Mouse (Mus musculus): ENCODE measurements around the gene Hdac9. TPM values are rescaled to one million over a fixed set of nuclear protein-coding genes. Genes with fewer than 3 reads are reported as not detected.
A peak's percentile ranks its signal among the peaks of the same experiment; 100 is the strongest.

The Hdac9 gene
- polyA plus RNA-seq, 1 experiment from 2014 or later, result 5.3 TPM

GRCm38 (mm10) chr12:34660027-34660426 lies 256.9 kb downstream of the Hdac9 start:
- no peak for ATAC-seq (ENCODE audit: low FRiP score, low TSS enrichment)
- no peaks in the 10 kb centered on the region for H3K27me3 ChIP-seq (ENCODE audit: control insufficient read depth, insufficient read depth, low read length)
- no peaks in the 10 kb centered on the region for H3K9me3 ChIP-seq (ENCODE audit: control insufficient read depth, low read length)
- no peak overlapping the region for H3K27ac ChIP-seq (ENCODE audit: low read depth, low read length)
- no peak overlapping the region for H3K9ac ChIP-seq (ENCODE audit: low read depth, low read length)
- no peak overlapping the region for H3K4me2 ChIP-seq (replicated peaks; ENCODE audit: low read depth, low read length)
- no peak overlapping the region for H3K4me3 ChIP-seq (ENCODE audit: low read length)
- no peaks in the 10 kb centered on the region for H3K4me1 ChIP-seq (ENCODE audit: control insufficient read depth, insufficient read depth, low read length)
- WGBS, result 39% methylated on average over 5 of the region's 5 CpGs
- H3K36me3 ChIP-seq (ENCODE audit: control insufficient read depth, insufficient read depth, low read length), result no peaks in the 10 kb centered on the region

- Histone ChIP-seq H3K27me3 (ENCODE audit: control insufficient read depth, insufficient read depth, low read length) (no peaks in the 10 kb centered on the region), H3K9ac (ENCODE audit: low read depth, low read length) (no peak overlapping the region), H3K27ac (ENCODE audit: low read depth, low read length) (no peak overlapping the region), H3K4me1 (ENCODE audit: control insufficient read depth, insufficient read depth, low read length) (no peaks in the 10 kb centered on the region), H3K9me3 (ENCODE audit: control insufficient read depth, low read length) (no peaks in the 10 kb centered on the region), H3K4me3 (ENCODE audit: low read length) (no peak overlapping the region), H3K36me3 (ENCODE audit: control insufficient read depth, insufficient read depth, low read length) (no peaks in the 10 kb centered on the region), H3K4me2 (replicated peaks; ENCODE audit: low read depth, low read length) (no peak overlapping the region)
- ATAC-seq (ENCODE audit: low FRiP score, low TSS enrichment), result no peak
- 37% methylated on average over 3 of the region's 3 CpGs for WGBS
Measured at GRCm38 (mm10) chr12:34658568-34658967, 258.3 kb downstream of the Hdac9 start.

GRCm38 (mm10) chr12:34658119-34658518 lies 258.8 kb downstream of the Hdac9 start:
- H3K27me3 ChIP-seq (ENCODE audit: control insufficient read depth, insufficient read depth, low read length), result no peaks in the 10 kb centered on the region
- no peak overlapping the region for H3K9ac ChIP-seq (ENCODE audit: low read depth, low read length)
- H3K4me2 ChIP-seq (replicated peaks; ENCODE audit: low read depth, low read length), result no peak overlapping the region
- no peak overlapping the region for H3K4me3 ChIP-seq (ENCODE audit: low read length)
- H3K36me3 ChIP-seq (ENCODE audit: control insufficient read depth, insufficient read depth, low read length), result no peaks in the 10 kb centered on the region
- H3K4me1 ChIP-seq (ENCODE audit: control insufficient read depth, insufficient read depth, low read length), result no peaks in the 10 kb centered on the region
- ATAC-seq (ENCODE audit: low FRiP score, low TSS enrichment), result peak; percentile 57; the same call in 1 of the 2 replicates
- H3K27ac ChIP-seq (ENCODE audit: low read depth, low read length), result no peak overlapping the region
- no peaks in the 10 kb centered on the region for H3K9me3 ChIP-seq (ENCODE audit: control insufficient read depth, low read length)
- 39% methylated on average over 6 of the region's 6 CpGs for WGBS

GRCm38 (mm10) chr12:34653615-34654014 lies 263.3 kb downstream of the Hdac9 start:
- H3K27ac ChIP-seq (ENCODE audit: low read depth, low read length), result no peak overlapping the region
- H3K4me3 ChIP-seq (ENCODE audit: low read length), result no peak overlapping the region
- no peaks in the 10 kb centered on the region for H3K36me3 ChIP-seq (ENCODE audit: control insufficient read depth, insufficient read depth, low read length)
- no peaks in the 10 kb centered on the region for H3K27me3 ChIP-seq (ENCODE audit: control insufficient read depth, insufficient read depth, low read length)
- H3K9me3 ChIP-seq (ENCODE audit: control insufficient read depth, low read length), result no peaks in the 10 kb centered on the region
- H3K4me1 ChIP-seq (ENCODE audit: control insufficient read depth, insufficient read depth, low read length), result no peaks in the 10 kb centered on the region
- 27% methylated on average over 3 of the region's 3 CpGs for WGBS
- no peak for ATAC-seq (ENCODE audit: low FRiP score, low TSS enrichment)
- no peak overlapping the region for H3K9ac ChIP-seq (ENCODE audit: low read depth, low read length)
- no peak overlapping the region for H3K4me2 ChIP-seq (replicated peaks; ENCODE audit: low read depth, low read length)

- no peaks in the 10 kb centered on the region for H3K36me3 ChIP-seq (ENCODE audit: control insufficient read depth, insufficient read depth, low read length)
- WGBS, result 59% methylated on average over 3 of the region's 3 CpGs
- H3K4me1 ChIP-seq (ENCODE audit: control insufficient read depth, insufficient read depth, low read length), result no peaks in the 10 kb centered on the region
- no peak overlapping the region for H3K4me3 ChIP-seq (ENCODE audit: low read length)
- H3K27ac ChIP-seq (ENCODE audit: low read depth, low read length), result no peak overlapping the region
- no peak for ATAC-seq (ENCODE audit: low FRiP score, low TSS enrichment)
- no peak overlapping the region for H3K4me2 ChIP-seq (replicated peaks; ENCODE audit: low read depth, low read length)
- H3K9ac ChIP-seq (ENCODE audit: low read depth, low read length), result no peak overlapping the region
- no peaks in the 10 kb centered on the region for H3K9me3 ChIP-seq (ENCODE audit: control insufficient read depth, low read length)
- H3K27me3 ChIP-seq (ENCODE audit: control insufficient read depth, insufficient read depth, low read length), result no peaks in the 10 kb centered on the region
Measured at GRCm38 (mm10) chr12:34648753-34649152, 268.1 kb downstream of the Hdac9 start.

- H3K36me3 ChIP-seq (ENCODE audit: control insufficient read depth, insufficient read depth, low read length), result no peaks in the 10 kb centered on the region
- 76% methylated on average over 4 of the region's 4 CpGs for WGBS
- no peak overlapping the region for H3K4me3 ChIP-seq (ENCODE audit: low read length)
- H3K27me3 ChIP-seq (ENCODE audit: control insufficient read depth, insufficient read depth, low read length), result no peaks in the 10 kb centered on the region
- H3K4me2 ChIP-seq (replicated peaks; ENCODE audit: low read depth, low read length), result no peak overlapping the region
- ATAC-seq (ENCODE audit: low FRiP score, low TSS enrichment), result no peak
- H3K9me3 ChIP-seq (ENCODE audit: control insufficient read depth, low read length), result no peaks in the 10 kb centered on the region
- no peak overlapping the region for H3K27ac ChIP-seq (ENCODE audit: low read depth, low read length)
- H3K9ac ChIP-seq (ENCODE audit: low read depth, low read length), result no peak overlapping the region
- no peaks in the 10 kb centered on the region for H3K4me1 ChIP-seq (ENCODE audit: control insufficient read depth, insufficient read depth, low read length)
Measured at GRCm38 (mm10) chr12:34641705-34642259, 275.1 kb downstream of the Hdac9 start.

- Histone ChIP-seq H3K9me3 (ENCODE audit: control insufficient read depth, low read length) (no peaks in the 10 kb centered on the region), H3K27me3 (ENCODE audit: control insufficient read depth, insufficient read depth, low read length) (no peaks in the 10 kb centered on the region), H3K27ac (ENCODE audit: low read depth, low read length) (no peak overlapping the region), H3K9ac (ENCODE audit: low read depth, low read length) (no peak overlapping the region), H3K36me3 (ENCODE audit: control insufficient read depth, insufficient read depth, low read length) (no peaks in the 10 kb centered on the region), H3K4me3 (ENCODE audit: low read length) (no peak overlapping the region), H3K4me1 (ENCODE audit: control insufficient read depth, insufficient read depth, low read length) (no peaks in the 10 kb centered on the region), H3K4me2 (replicated peaks; ENCODE audit: low read depth, low read length) (no peak overlapping the region)
- 74% methylated on average over 16 of the region's 16 CpGs for WGBS
- ATAC-seq (ENCODE audit: low FRiP score, low TSS enrichment), result no peak
Measured at GRCm38 (mm10) chr12:34637238-34638124, 279.4 kb downstream of the Hdac9 start.

GRCm38 (mm10) chr12:34619101-34619500 lies 297.8 kb downstream of the Hdac9 start:
- H3K9me3 ChIP-seq (ENCODE audit: control insufficient read depth, low read length), result no peaks in the 10 kb centered on the region
- no peak overlapping the region for H3K27ac ChIP-seq (ENCODE audit: low read depth, low read length)
- no peaks in the 10 kb centered on the region for H3K36me3 ChIP-seq (ENCODE audit: control insufficient read depth, insufficient read depth, low read length)
- ATAC-seq (ENCODE audit: low FRiP score, low TSS enrichment), result no peak
- H3K4me2 ChIP-seq (replicated peaks; ENCODE audit: low read depth, low read length), result no peak overlapping the region
- no peak overlapping the region for H3K9ac ChIP-seq (ENCODE audit: low read depth, low read length)
- no peak overlapping the region for H3K4me3 ChIP-seq (ENCODE audit: low read length)
- WGBS, result 87% methylated on average over 5 of the region's 5 CpGs
- H3K4me1 ChIP-seq (ENCODE audit: control insufficient read depth, insufficient read depth, low read length), result no peaks in the 10 kb centered on the region
- H3K27me3 ChIP-seq (ENCODE audit: control insufficient read depth, insufficient read depth, low read length), result no peaks in the 10 kb centered on the region

- 63% methylated on average over 3 of the region's 3 CpGs for WGBS
- Histone ChIP-seq H3K27me3 (ENCODE audit: control insufficient read depth, insufficient read depth, low read length) (no peaks in the 10 kb centered on the region), H3K9me3 (ENCODE audit: control insufficient read depth, low read length) (no peaks in the 10 kb centered on the region), H3K36me3 (ENCODE audit: control insufficient read depth, insufficient read depth, low read length) (no peaks in the 10 kb centered on the region), H3K4me3 (ENCODE audit: low read length) (no peak overlapping the region), H3K4me1 (ENCODE audit: control insufficient read depth, insufficient read depth, low read length) (no peaks in the 10 kb centered on the region), H3K9ac (ENCODE audit: low read depth, low read length) (no peak overlapping the region), H3K27ac (ENCODE audit: low read depth, low read length) (no peak overlapping the region), H3K4me2 (replicated peaks; ENCODE audit: low read depth, low read length) (no peak overlapping the region)
- no peak for ATAC-seq (ENCODE audit: low FRiP score, low TSS enrichment)
Measured at GRCm38 (mm10) chr12:34618321-34618720, 298.6 kb downstream of the Hdac9 start.
